ENCODE assay signal across 24 mouse cellular contexts in the genomic region with DNA sequence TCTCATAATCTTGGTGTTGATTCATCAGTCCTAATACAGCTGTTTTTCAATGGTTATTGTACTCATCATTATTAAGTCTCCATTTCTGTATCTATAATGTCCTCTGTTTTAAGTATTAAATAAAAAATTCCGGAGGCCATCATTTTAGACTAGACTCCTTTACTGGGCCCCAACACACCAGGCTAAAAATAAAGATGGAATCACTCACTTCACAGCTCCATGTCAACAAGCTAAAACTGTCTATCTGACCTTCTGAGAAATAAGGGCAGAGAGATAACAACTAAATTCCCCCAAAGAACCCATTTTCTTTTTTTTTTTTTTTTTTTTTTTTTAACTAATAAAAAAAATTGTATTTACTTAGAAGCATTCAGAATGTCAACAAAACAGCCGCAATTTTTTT.
DNase-seq lines count a peak whose midpoint lies in the region; ATAC-seq lines count a peak whose summit lies in the region.
"Had no signal": no experiment of that assay in that cellular context is flagged by ENCODE, and none has a peak within 500 bp of the region (broad histone marks: within the 10 kb centered on the region; RNA-seq: fewer than 3 reads in every experiment).

No protein-coding gene starts in this region.

- no peak overlapping the region for H3K9ac ChIP-seq in heart, embryonic 11.5 days (ENCODE audit: low read depth, low read length)
- H3K9ac ChIP-seq in heart, embryonic 16.5 days (ENCODE audit: low read length), result no peak overlapping the region
- H3K9ac ChIP-seq in lung, embryonic 15.5 days, result no peak overlapping the region
- H3K9ac ChIP-seq: embryonic facial prominence, embryonic 12.5 days; embryonic facial prominence, embryonic 15.5 days; forebrain, postnatal 0 days; hindbrain, embryonic 14.5 days had no signal

- no peak for DNase-seq in heart, postnatal 10 days
- no peak for DNase-seq in heart, adult 11 months
- DNase-seq in lung, adult 18-20 months, result no peak
- DNase-seq: adrenal gland, adult 2 months; adrenal gland, postnatal 14 days; cerebellum, adult 11 months; cerebellum, adult 2 months; cerebellum, adult 9-11 months; cerebellum, postnatal 25 days; forebrain, postnatal 0 days; gastrocnemius, adult 2 months; gastrocnemius, postnatal 14 days; kidney, adult 18-20 months had no signal

- H3K36me3 ChIP-seq in heart, embryonic 11.5 days (ENCODE audit: control insufficient read depth, insufficient read depth, low read length), result no peaks in the 10 kb centered on the region
- H3K36me3 ChIP-seq in heart, embryonic 16.5 days (ENCODE audit: control insufficient read depth, insufficient read depth), result no peaks in the 10 kb centered on the region
- H3K36me3 ChIP-seq in lung, embryonic 15.5 days, result no peaks in the 10 kb centered on the region
- H3K36me3 ChIP-seq: embryonic facial prominence, embryonic 12.5 days; embryonic facial prominence, embryonic 15.5 days had no signal

- intact Hi-C loops in heart, postnatal 10 days (cut with DNase I), result no loop called here

- H3K4me2 ChIP-seq in heart, embryonic 11.5 days, result no peak overlapping the region
- no peak overlapping the region for H3K4me2 ChIP-seq in heart, embryonic 16.5 days (ENCODE audit: low read depth, low read length)
- no peak overlapping the region for H3K4me2 ChIP-seq in lung, embryonic 15.5 days
- H3K4me2 ChIP-seq: embryonic facial prominence, embryonic 12.5 days; embryonic facial prominence, embryonic 15.5 days; hindbrain, embryonic 14.5 days had no signal

- H3K4me1 ChIP-seq in heart, embryonic 11.5 days (ENCODE audit: control insufficient read depth, insufficient read depth, low read length), result peaks cover 2% of the 10 kb centered on the region; the same call in 1 of the 2 replicates
- H3K4me1 ChIP-seq in heart, embryonic 16.5 days (ENCODE audit: control insufficient read depth, insufficient read depth, low read length), result peaks cover 11% of the 10 kb centered on the region
- peaks cover 8% of the 10 kb centered on the region for H3K4me1 ChIP-seq in lung, embryonic 15.5 days
- H3K4me1 ChIP-seq: embryonic facial prominence, embryonic 12.5 days; embryonic facial prominence, embryonic 15.5 days had no signal

- ATAC-seq in heart, embryonic 11.5 days (replicated peaks; ENCODE audit: insufficient number of reproducible peaks, low FRiP score, low TSS enrichment), result no peak
- ATAC-seq in heart, embryonic 16.5 days (replicated peaks; ENCODE audit: extremely low read depth, insufficient read depth, low FRiP score), result 0 out of 2 replicates have a peak, but pooled peaks have one; percentile 58
- ATAC-seq in lung, embryonic 15.5 days (ENCODE audit: borderline replicate concordance, extremely low read depth, low FRiP score, low TSS enrichment), result peak; percentile 63; the same call in 1 of the 2 replicates
- ATAC-seq: CD4-positive, CD25-positive, alpha-beta regulatory T cell, adult 4 months; forebrain, embryonic 14.5 days; forebrain, postnatal 0 days; hindbrain, postnatal 0 days; inflammation-experienced regulatory T-cells, adult 6 months; intestine, embryonic 16.5 days had no signal

- H3K9me3 ChIP-seq in heart, embryonic 11.5 days (replicated peaks; ENCODE audit: control insufficient read depth, low read length), result no peaks in the 10 kb centered on the region
- H3K9me3 ChIP-seq in heart, embryonic 16.5 days (replicated peaks; ENCODE audit: control insufficient read depth, low read length), result no peaks in the 10 kb centered on the region
- H3K9me3 ChIP-seq in lung, embryonic 15.5 days, result no peaks in the 10 kb centered on the region
- H3K9me3 ChIP-seq: embryonic facial prominence, embryonic 12.5 days; embryonic facial prominence, embryonic 15.5 days had no signal

- WGBS in heart, embryonic 11.5 days (ENCODE audit: insufficient replicate concordance), result 41% methylated on average over 1 of the region's 2 CpGs
- WGBS in heart, embryonic 16.5 days, result 34% methylated on average over 1 of the region's 2 CpGs
- 31% methylated on average over 2 of the region's 2 CpGs for WGBS in lung, embryonic 15.5 days

- H3K27ac ChIP-seq in heart, embryonic 11.5 days (ENCODE audit: low read depth, low read length), result 0 out of 2 replicates have a peak overlapping the region, but pooled peaks have one; percentile 46
- 0 out of 2 replicates have a peak overlapping the region, but pooled peaks have one; percentile 55 for H3K27ac ChIP-seq in heart, embryonic 16.5 days (ENCODE audit: low read length)
- H3K27ac ChIP-seq in lung, embryonic 15.5 days, result no peak overlapping the region
- H3K27ac ChIP-seq: embryonic facial prominence, embryonic 12.5 days; embryonic facial prominence, embryonic 15.5 days; gastrocnemius, adult 2 months; hindbrain, embryonic 14.5 days; hindbrain, postnatal 0 days had no signal

- no peaks in the 10 kb centered on the region for H3K27me3 ChIP-seq in heart, embryonic 11.5 days (ENCODE audit: control insufficient read depth, insufficient read depth, low read length)
- no peaks in the 10 kb centered on the region for H3K27me3 ChIP-seq in heart, embryonic 16.5 days (ENCODE audit: control insufficient read depth, insufficient read depth, low read length)
- no peaks in the 10 kb centered on the region for H3K27me3 ChIP-seq in lung, embryonic 15.5 days
- H3K27me3 ChIP-seq: embryonic facial prominence, embryonic 12.5 days; embryonic facial prominence, embryonic 15.5 days had no signal

- H3K4me3 ChIP-seq in heart, embryonic 11.5 days (ENCODE audit: low read depth, low read length), result no peak overlapping the region
- H3K4me3 ChIP-seq in heart, embryonic 16.5 days (ENCODE audit: low read length), result no peak overlapping the region
- no peak overlapping the region for H3K4me3 ChIP-seq in lung, embryonic 15.5 days
- H3K4me3 ChIP-seq: embryonic facial prominence, embryonic 12.5 days; embryonic facial prominence, embryonic 15.5 days; gastrocnemius, adult 2 months had no signal
